Mouse (Mus musculus): ENCODE measurements around the gene Matk. TPM values are rescaled to one million over a fixed set of nuclear protein-coding genes. Genes with fewer than 3 reads are reported as not detected.

The Matk gene
- polyA plus RNA-seq, 1 experiment from 2014 or later: 8.2 TPM

DNA sequence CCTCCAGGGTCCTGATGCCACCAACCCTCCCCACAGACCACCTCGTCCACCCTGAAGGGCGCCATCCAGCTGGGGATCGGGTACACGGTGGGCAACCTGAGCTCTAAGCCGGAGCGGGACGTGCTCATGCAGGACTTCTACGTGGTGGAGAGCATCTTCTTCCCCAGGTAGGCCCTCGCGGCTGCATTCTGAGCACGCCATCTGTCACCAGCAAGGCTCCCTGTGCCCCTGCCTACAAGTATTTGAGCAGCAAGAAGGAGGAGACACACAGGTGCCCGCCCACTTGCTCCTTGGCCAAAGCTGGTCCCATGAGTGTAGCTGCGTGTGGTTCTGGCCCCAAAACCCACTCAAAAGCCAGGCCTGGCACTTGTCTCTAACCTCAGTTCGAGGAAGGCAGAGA is 52.9 kb downstream of the Matk start:
- no peak for ATAC-seq (ENCODE audit: low FRiP score, low TSS enrichment)
- 91% methylated on average over 14 of the region's 14 CpGs for WGBS
- peaks cover 50% of the 10 kb centered on the region for H3K36me3 ChIP-seq (ENCODE audit: insufficient read depth, low read length)

GRCm38 (mm10) chr10:81306173-81306668 is 53.5 kb downstream of the Matk start:
- Histone ChIP-seq H3K9me3 (ENCODE audit: low read length) (no peaks in the 10 kb centered on the region), H3K27me3 (ENCODE audit: insufficient read depth, low read length) (no peaks in the 10 kb centered on the region), H3K36me3 (ENCODE audit: insufficient read depth, low read length) (peaks cover 55% of the 10 kb centered on the region), H3K4me2 (replicated peaks; ENCODE audit: low read depth, low read length) (no peak overlapping the region), H3K9ac (replicated peaks; ENCODE audit: low read length) (no peak overlapping the region), H3K27ac (ENCODE audit: low read length) (no peak overlapping the region), H3K4me3 (ENCODE audit: low read length) (no peak overlapping the region), H3K4me1 (ENCODE audit: insufficient read depth, low read length) (peaks cover 37% of the 10 kb centered on the region)
- WGBS: 90% methylated on average over 12 of the region's 12 CpGs
- ATAC-seq (ENCODE audit: low FRiP score, low TSS enrichment): no peak

More for the DNA sequence above, 52.9 kb downstream of the Matk start:
- Histone ChIP-seq H3K4me2 (replicated peaks; ENCODE audit: low read depth, low read length) (no peak overlapping the region), H3K4me3 (ENCODE audit: low read length) (no peak overlapping the region), H3K27me3 (ENCODE audit: insufficient read depth, low read length) (no peaks in the 10 kb centered on the region), H3K9me3 (ENCODE audit: low read length) (no peaks in the 10 kb centered on the region), H3K27ac (ENCODE audit: low read length) (no peak overlapping the region), H3K9ac (replicated peaks; ENCODE audit: low read length) (no peak overlapping the region), H3K4me1 (ENCODE audit: insufficient read depth, low read length) (peaks cover 43% of the 10 kb centered on the region)

DNA sequence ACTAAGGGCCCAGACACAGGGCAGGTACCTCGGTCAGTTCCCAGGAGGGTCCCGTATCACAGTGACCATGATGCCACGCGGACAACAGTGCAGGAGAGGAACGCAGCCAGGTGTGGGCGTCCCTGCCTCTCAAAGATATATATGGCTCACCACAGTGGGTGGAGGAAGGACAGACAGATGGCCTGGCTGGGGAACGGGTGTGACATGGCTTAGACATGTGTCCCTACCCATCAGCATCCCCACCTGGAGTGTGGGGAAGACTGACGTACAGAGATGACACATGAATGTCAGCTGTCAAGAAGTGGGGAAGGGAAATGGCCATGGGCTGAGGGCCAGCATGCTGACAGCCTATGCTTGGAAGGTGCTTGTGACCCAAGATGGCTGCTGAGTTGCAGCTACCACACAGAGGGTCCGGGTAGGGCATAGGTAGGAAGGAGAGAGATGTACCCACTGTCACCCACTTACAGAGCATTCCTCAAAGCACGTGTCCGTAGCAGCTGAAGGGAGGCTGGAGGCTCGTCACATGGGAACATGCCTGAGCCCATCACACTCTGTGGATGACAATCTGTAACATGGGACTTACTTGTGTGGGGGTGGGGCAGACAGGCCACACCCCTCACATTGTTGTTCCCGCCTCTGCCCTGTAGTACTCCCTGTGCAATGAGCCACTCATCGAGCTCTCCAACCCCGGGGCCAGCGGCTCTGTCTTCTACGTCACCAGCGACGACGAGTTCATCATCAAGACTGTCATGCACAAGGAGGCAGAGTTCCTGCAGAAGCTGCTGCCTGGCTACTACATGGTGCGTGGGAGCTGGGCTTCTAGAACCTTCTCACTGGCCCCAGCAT is 54.3 kb downstream of the Matk start:
- H3K4me1 ChIP-seq (ENCODE audit: insufficient read depth, low read length): peaks cover 32% of the 10 kb centered on the region
- no peak overlapping the region for H3K9ac ChIP-seq (replicated peaks; ENCODE audit: low read length)
- no peaks in the 10 kb centered on the region for H3K27me3 ChIP-seq (ENCODE audit: insufficient read depth, low read length)
- H3K27ac ChIP-seq (ENCODE audit: low read length): no peak overlapping the region
- no peak overlapping the region for H3K4me2 ChIP-seq (replicated peaks; ENCODE audit: low read depth, low read length)
- no peak for ATAC-seq (ENCODE audit: low FRiP score, low TSS enrichment)
- no peak overlapping the region for H3K4me3 ChIP-seq (ENCODE audit: low read length)
- 93% methylated on average over 21 of the region's 21 CpGs for WGBS
- H3K36me3 ChIP-seq (ENCODE audit: insufficient read depth, low read length): peaks cover 64% of the 10 kb centered on the region
- H3K9me3 ChIP-seq (ENCODE audit: low read length): no peaks in the 10 kb centered on the region

GRCm38 (mm10) chr10:81309571-81309970 is 56.8 kb downstream of the Matk start:
- Histone ChIP-seq H3K9ac (replicated peaks; ENCODE audit: low read length) (no peak overlapping the region), H3K36me3 (ENCODE audit: insufficient read depth, low read length) (peaks cover 87% of the 10 kb centered on the region), H3K4me2 (replicated peaks; ENCODE audit: low read depth, low read length) (no peak overlapping the region), H3K9me3 (ENCODE audit: low read length) (no peaks in the 10 kb centered on the region), H3K27me3 (ENCODE audit: insufficient read depth, low read length) (no peaks in the 10 kb centered on the region), H3K4me3 (ENCODE audit: low read length) (no peak overlapping the region), H3K27ac (ENCODE audit: low read length) (no peak overlapping the region), H3K4me1 (ENCODE audit: insufficient read depth, low read length) (peaks cover 18% of the 10 kb centered on the region)
- no peak for ATAC-seq (ENCODE audit: low FRiP score, low TSS enrichment)
- 80% methylated on average over 5 of the region's 5 CpGs for WGBS

Small RNA genes within 50 kb of the gene (microRNA-seq; reads per million reads assigned to microRNA genes)
- 6.6 reads per million, percentile 24 among the genes with 10 or more reads in this experiment for gene Mir3057

Other genes starting within 250 kb of the Matk start
- 6.6 and 6.7 TPM in 2 replicates for gene Gng7, start 238.0 kb upstream of the Matk start, polyA plus RNA-seq (2015; fragmentation: Nextera tagmentation; extraction: Ambion mirVana)
- 0.11 and 0.41 TPM in 2 replicates for gene Diras1, start 227.3 kb upstream of the Matk start, polyA plus RNA-seq (2015; fragmentation: Nextera tagmentation; extraction: Ambion mirVana)
- 19.6 and 19.9 TPM in 2 replicates for gene Slc39a3, start 215.5 kb upstream of the Matk start, polyA plus RNA-seq (2015; fragmentation: Nextera tagmentation; extraction: Ambion mirVana)
- 244 and 250 TPM in 2 replicates for gene Sgta, start 192.8 kb upstream of the Matk start, polyA plus RNA-seq (2015; fragmentation: Nextera tagmentation; extraction: Ambion mirVana)
- gene Thop1, start 182.9 kb upstream of the Matk start, polyA plus RNA-seq (2015; fragmentation: Nextera tagmentation; extraction: Ambion mirVana): 69.6 and 70.0 TPM in 2 replicates
- gene Creb3l3, start 154.1 kb upstream of the Matk start, polyA plus RNA-seq (2015; fragmentation: Nextera tagmentation; extraction: Ambion mirVana): 0.24 and 0.29 TPM in 2 replicates
- 195 and 207 TPM in 2 replicates for gene Map2k2, start 147.0 kb upstream of the Matk start, polyA plus RNA-seq (2015; fragmentation: Nextera tagmentation; extraction: Ambion mirVana)
- 24.4 and 25.2 TPM in 2 replicates for gene Zbtb7a, start 117.7 kb upstream of the Matk start, polyA plus RNA-seq (2015; fragmentation: Nextera tagmentation; extraction: Ambion mirVana)
- 51.0 and 56.2 TPM in 2 replicates for gene Pias4, start 85.0 kb upstream of the Matk start, polyA plus RNA-seq (2015; fragmentation: Nextera tagmentation; extraction: Ambion mirVana)
- gene Eef2, start 76.3 kb upstream of the Matk start, polyA plus RNA-seq (2015; fragmentation: Nextera tagmentation; extraction: Ambion mirVana): 663 and 672 TPM in 2 replicates
- 38.4 and 39.3 TPM in 2 replicates for gene Dapk3, start 69.9 kb upstream of the Matk start, polyA plus RNA-seq (2015; fragmentation: Nextera tagmentation; extraction: Ambion mirVana)
- gene 4930442H23Rik, start 69.1 kb upstream of the Matk start, polyA plus RNA-seq (2015; fragmentation: Nextera tagmentation; extraction: Ambion mirVana): not detected in 2 replicates
- gene Nmrk2, start 50.9 kb upstream of the Matk start, polyA plus RNA-seq (2015; fragmentation: Nextera tagmentation; extraction: Ambion mirVana): not detected in 2 replicates
- 0.14 and 0.33 TPM in 2 replicates for gene Atcay, start 22.1 kb upstream of the Matk start, polyA plus RNA-seq (2015; fragmentation: Nextera tagmentation; extraction: Ambion mirVana)
- gene Zfr2, start 19.8 kb upstream of the Matk start, polyA plus RNA-seq (2015; fragmentation: Nextera tagmentation; extraction: Ambion mirVana): 7.1 and 7.8 TPM in 2 replicates
- 218 and 238 TPM in 2 replicates for gene Mrpl54, start 14.0 kb downstream of the Matk start, polyA plus RNA-seq (2015; fragmentation: Nextera tagmentation; extraction: Ambion mirVana)
- gene Apba3, start 14.0 kb downstream of the Matk start, polyA plus RNA-seq (2015; fragmentation: Nextera tagmentation; extraction: Ambion mirVana): 88.6 and 88.7 TPM in 2 replicates
- gene Tjp3, start 38.6 kb downstream of the Matk start, polyA plus RNA-seq (2015; fragmentation: Nextera tagmentation; extraction: Ambion mirVana): 21.9 and 22.6 TPM in 2 replicates
- 62.9 and 63.9 TPM in 2 replicates for gene Pip5k1c, start 40.0 kb downstream of the Matk start, polyA plus RNA-seq (2015; fragmentation: Nextera tagmentation; extraction: Ambion mirVana)
- gene Cactin, start 68.2 kb downstream of the Matk start, polyA plus RNA-seq (2015; fragmentation: Nextera tagmentation; extraction: Ambion mirVana): 42.3 and 43.2 TPM in 2 replicates
- 19.7 and 20.2 TPM in 2 replicates for gene Tbxa2r, start 75.8 kb downstream of the Matk start, polyA plus RNA-seq (2015; fragmentation: Nextera tagmentation; extraction: Ambion mirVana)
- gene Gipc3, start 90.3 kb downstream of the Matk start, polyA plus RNA-seq (2015; fragmentation: Nextera tagmentation; extraction: Ambion mirVana): 0.09 TPM in 2 replicates
- gene Hmg20b, start 97.5 kb downstream of the Matk start, polyA plus RNA-seq (2015; fragmentation: Nextera tagmentation; extraction: Ambion mirVana): 90.6 and 94.5 TPM in 2 replicates
- 9.8 and 12.5 TPM in 2 replicates for gene Mfsd12, start 104.6 kb downstream of the Matk start, polyA plus RNA-seq (2015; fragmentation: Nextera tagmentation; extraction: Ambion mirVana)
- 0.98 and 1.2 TPM in 2 replicates for gene 4930404N11Rik, start 112.9 kb downstream of the Matk start, polyA plus RNA-seq (2015; fragmentation: Nextera tagmentation; extraction: Ambion mirVana)
- gene Fzr1, start 125.6 kb downstream of the Matk start, polyA plus RNA-seq (2015; fragmentation: Nextera tagmentation; extraction: Ambion mirVana): 111 and 115 TPM in 2 replicates
- gene Dohh, start 131.5 kb downstream of the Matk start, polyA plus RNA-seq (2015; fragmentation: Nextera tagmentation; extraction: Ambion mirVana): 87.6 and 104 TPM in 2 replicates
- 5.0 and 5.2 TPM in 2 replicates for gene Gm48551, start 131.5 kb downstream of the Matk start, polyA plus RNA-seq (2015; fragmentation: Nextera tagmentation; extraction: Ambion mirVana)
- 1.4 and 1.6 TPM in 2 replicates for gene Gm48552, start 136.1 kb downstream of the Matk start, polyA plus RNA-seq (2015; fragmentation: Nextera tagmentation; extraction: Ambion mirVana)
- gene Smim24, start 140.1 kb downstream of the Matk start, polyA plus RNA-seq (2015; fragmentation: Nextera tagmentation; extraction: Ambion mirVana): 42.7 and 44.1 TPM in 2 replicates
- 87.8 and 92.0 TPM in 2 replicates for gene Nfic, start 202.7 kb downstream of the Matk start, polyA plus RNA-seq (2015; fragmentation: Nextera tagmentation; extraction: Ambion mirVana)
- gene Celf5, start 229.8 kb downstream of the Matk start, polyA plus RNA-seq (2015; fragmentation: Nextera tagmentation; extraction: Ambion mirVana): 0.29 and 0.67 TPM in 2 replicates
- gene Ncln, start 243.5 kb downstream of the Matk start, polyA plus RNA-seq (2015; fragmentation: Nextera tagmentation; extraction: Ambion mirVana): 107 and 112 TPM in 2 replicates
- gene S1pr4, start 247.2 kb downstream of the Matk start, polyA plus RNA-seq (2015; fragmentation: Nextera tagmentation; extraction: Ambion mirVana): 1.5 and 1.7 TPM in 2 replicates